Mouse (Mus musculus) kidney, embryonic 16.5 days (tissue): ENCODE data around the gene Nts. TPM values are rescaled to one million over a fixed set of nuclear protein-coding genes. Genes with fewer than 3 reads are reported as not detected.
A peak's percentile ranks its signal among the peaks of the same experiment; 100 is the strongest.

ENCODE experiments used
- ATAC-seq: fragments of 200-750 bp; cut with Nextera tagmentation; 2 replicates; pipeline ENCODE4 v1.8.0; 2017; ENCODE audit warnings: moderate TSS enrichment; ENCODE audit not compliant: low FRiP score, low TSS enrichment
- H3K27ac ChIP-seq: fragments of 300-500 bp; sonication (generic); 2 replicates; pipeline ENCODE4 v1.5.1; 2014; ENCODE audit warnings: low read length
- H3K27me3 ChIP-seq: fragments of 300-500 bp; sonication (generic); 2 replicates; pipeline ENCODE4 v1.6.1; 2014; ENCODE audit warnings: low read length, control low read depth, mixed read lengths; ENCODE audit not compliant: insufficient read depth
- H3K36me3 ChIP-seq: fragments of 300-500 bp; sonication (generic); 2 replicates; pipeline ENCODE4 v1.6.1; 2014; ENCODE audit warnings: low read length, control low read depth, mixed read lengths; ENCODE audit not compliant: insufficient read depth
- H3K4me1 ChIP-seq: fragments of 300-500 bp; sonication (generic); 2 replicates; pipeline ENCODE4 v1.6.1; 2014; ENCODE audit warnings: low read length, control low read depth, mixed read lengths; ENCODE audit not compliant: insufficient read depth
- H3K4me2 ChIP-seq: fragments of 300-500 bp; sonication (generic); replicated peaks from 2 replicates; pipeline ENCODE4 v1.6.1; 2014; ENCODE audit warnings: low read depth, low read length
- H3K4me3 ChIP-seq: fragments of 300-500 bp; sonication (generic); 2 replicates; pipeline ENCODE4 v1.5.1; 2014; ENCODE audit warnings: mild to moderate bottlenecking, low read length
- H3K9ac ChIP-seq: fragments of 300-500 bp; sonication (generic); replicated peaks from 2 replicates; pipeline ENCODE4 v1.6.1; 2014; ENCODE audit warnings: low read length
- H3K9me3 ChIP-seq: fragments of 300-500 bp; sonication (generic); 2 replicates; pipeline ENCODE4 v1.6.1; 2016; ENCODE audit warnings: low read length, control low read depth
- WGBS: fragments of 180-500 bp; shearing (Covaris S2); extraction: QIAGEN DNeasy Blood & Tissue Kit; methylation state at CpG from one replicate; pipeline ENCODE4 v1.1.7; 2014; 5-methylcytosine and 5-hydroxymethylcytosine counted together
- polyA plus RNA-seq: library from polyadenylated mRNA; unstranded; fragments of >200 nt; fragmentation: Nextera tagmentation; extraction: Ambion mirVana; gene quantifications from 2 replicates; pipeline ENCODE4 v1.2.1, GENCODE M21; 2015

The Nts gene
- 12.6 and 13.4 TPM in 2 replicates for polyA plus RNA-seq

GRCm38 (mm10) chr10:102490386-102490785 is at the start of gene Nts:
TSS of gene Nts (minus strand) at chr10:102490486.
- Histone ChIP-seq H3K4me3 (no peak within 1 kb of the TSS), H3K9ac (no peak within 1 kb of the TSS), H3K27me3 (no peaks in the 10 kb centered on the region), H3K4me1 (no peaks in the 10 kb centered on the region), H3K4me2 (no peak within 1 kb of the TSS), H3K27ac (no peak within 1 kb of the TSS), H3K36me3 (no peaks in the 10 kb centered on the region), H3K9me3 (no peaks in the 10 kb centered on the region)
- no peak for ATAC-seq
- WGBS = 28% methylated on average over 3 of the region's 3 CpGs

- Histone ChIP-seq H3K9ac (no peak overlapping the region), H3K4me3 (no peak overlapping the region), H3K27me3 (no peaks in the 10 kb centered on the region), H3K9me3 (no peaks in the 10 kb centered on the region), H3K4me2 (no peak overlapping the region), H3K4me1 (peaks cover 6% of the 10 kb centered on the region; the same call in 1 of the 2 replicates), H3K27ac (no peak overlapping the region), H3K36me3 (no peaks in the 10 kb centered on the region)
- ATAC-seq = peak; percentile 80; the same call in 1 of the 2 replicates
- WGBS = 52% methylated on average over 3 of the region's 3 CpGs
Observed at GRCm38 (mm10) chr10:102527901-102528300, 37.6 kb upstream of the Nts start.

- peaks cover 11% of the 10 kb centered on the region; the same call in 1 of the 2 replicates for H3K4me1 ChIP-seq
- 0% methylated on average over 1 of the region's 1 CpGs for WGBS
- no peaks in the 10 kb centered on the region for H3K36me3 ChIP-seq
- no peak overlapping the region for H3K27ac ChIP-seq
- H3K9me3 ChIP-seq = no peaks in the 10 kb centered on the region
- peak overlapping the region; percentile 32 for H3K4me3 ChIP-seq
- no peak overlapping the region for H3K9ac ChIP-seq
- ATAC-seq = no peak
- H3K4me2 ChIP-seq = peak overlapping the region; percentile 39
- no peaks in the 10 kb centered on the region for H3K27me3 ChIP-seq
Observed at GRCm38 (mm10) chr10:102514159-102514558, 23.9 kb upstream of the Nts start.

GRCm38 (mm10) chr10:102511807-102512461 is 21.6 kb upstream of the Nts start, which contains the start of gene Rassf9:
TSS of gene Rassf9 (plus strand) at chr10:102512222.
- H3K9me3 ChIP-seq = no peaks in the 10 kb centered on the region
- ATAC-seq = peak; percentile 94
- H3K4me3 ChIP-seq = peak within 1 kb of the TSS; percentile 55
- WGBS = 0% methylated on average over 5 of the region's 5 CpGs
- H3K36me3 ChIP-seq = no peaks in the 10 kb centered on the region
- peak within 1 kb of the TSS; percentile 53 for H3K4me2 ChIP-seq
- H3K27me3 ChIP-seq = no peaks in the 10 kb centered on the region
- H3K4me1 ChIP-seq = peaks cover 12% of the 10 kb centered on the region; the same call in 1 of the 2 replicates
- peak within 1 kb of the TSS; percentile 88 for H3K27ac ChIP-seq
- peak within 1 kb of the TSS; percentile 75 for H3K9ac ChIP-seq

- no peak for ATAC-seq
- Histone ChIP-seq H3K4me1 (peaks cover 17% of the 10 kb centered on the region; the same call in 1 of the 2 replicates), H3K4me3 (peak overlapping the region; percentile 55), H3K27me3 (no peaks in the 10 kb centered on the region), H3K27ac (peak overlapping the region; percentile 88), H3K9me3 (no peaks in the 10 kb centered on the region), H3K4me2 (peak overlapping the region; percentile 53), H3K36me3 (no peaks in the 10 kb centered on the region), H3K9ac (no peak overlapping the region; the same call in 1 of the 2 replicates)
- WGBS = 37% methylated on average over 3 of the region's 3 CpGs
Observed at GRCm38 (mm10) chr10:102511461-102511806, 21.1 kb upstream of the Nts start.

- ATAC-seq = no peak
- Histone ChIP-seq H3K4me3 (no peak overlapping the region), H3K4me2 (no peak overlapping the region), H3K36me3 (no peaks in the 10 kb centered on the region), H3K27me3 (no peaks in the 10 kb centered on the region), H3K9me3 (no peaks in the 10 kb centered on the region), H3K9ac (no peak overlapping the region), H3K4me1 (peaks cover 14% of the 10 kb centered on the region; the same call in 1 of the 2 replicates), H3K27ac (no peak overlapping the region)
- 37% methylated on average over 4 of the region's 4 CpGs for WGBS
Observed at GRCm38 (mm10) chr10:102507386-102507785, 17.1 kb upstream of the Nts start.

GRCm38 (mm10) chr10:102498754-102499153 is 8.5 kb upstream of the Nts start:
- peak; percentile 46; the same call in 1 of the 2 replicates for ATAC-seq
- H3K27me3 ChIP-seq = no peaks in the 10 kb centered on the region
- H3K27ac ChIP-seq = no peak overlapping the region
- no peak overlapping the region for H3K9ac ChIP-seq
- no peaks in the 10 kb centered on the region for H3K9me3 ChIP-seq
- no peak overlapping the region for H3K4me2 ChIP-seq
- H3K4me3 ChIP-seq = no peak overlapping the region
- H3K4me1 ChIP-seq = no peaks in the 10 kb centered on the region
- no peaks in the 10 kb centered on the region for H3K36me3 ChIP-seq
- 24% methylated on average over 4 of the region's 4 CpGs for WGBS

- Histone ChIP-seq H3K4me1 (no peaks in the 10 kb centered on the region), H3K36me3 (no peaks in the 10 kb centered on the region), H3K27ac (no peak overlapping the region), H3K4me3 (no peak overlapping the region), H3K4me2 (no peak overlapping the region), H3K9me3 (no peaks in the 10 kb centered on the region), H3K9ac (no peak overlapping the region), H3K27me3 (no peaks in the 10 kb centered on the region)
- WGBS = 14% methylated on average over 3 of the region's 3 CpGs
- no peak for ATAC-seq
Observed at GRCm38 (mm10) chr10:102491792-102492191, 1.5 kb upstream of the Nts start.

GRCm38 (mm10) chr10:102469412-102469811 is 20.9 kb downstream of the Nts start:
- no peak overlapping the region for H3K4me3 ChIP-seq
- no peaks in the 10 kb centered on the region for H3K36me3 ChIP-seq
- 95% methylated on average over 2 of the region's 2 CpGs for WGBS
- no peak for ATAC-seq
- H3K27ac ChIP-seq = no peak overlapping the region
- H3K4me1 ChIP-seq = no peaks in the 10 kb centered on the region
- H3K4me2 ChIP-seq = no peak overlapping the region
- H3K9ac ChIP-seq = no peak overlapping the region
- no peaks in the 10 kb centered on the region for H3K27me3 ChIP-seq
- H3K9me3 ChIP-seq = no peaks in the 10 kb centered on the region

- H3K9me3 ChIP-seq = no peaks in the 10 kb centered on the region
- 10% methylated on average over 7 of the region's 7 CpGs for WGBS
- no peaks in the 10 kb centered on the region for H3K4me1 ChIP-seq
- no peaks in the 10 kb centered on the region for H3K27me3 ChIP-seq
- no peak overlapping the region for H3K27ac ChIP-seq
- no peak overlapping the region for H3K4me2 ChIP-seq
- no peak overlapping the region for H3K4me3 ChIP-seq
- no peaks in the 10 kb centered on the region for H3K36me3 ChIP-seq
- no peak overlapping the region for H3K9ac ChIP-seq
- ATAC-seq = peak; percentile 76
Observed at GRCm38 (mm10) chr10:102451756-102452155, 38.5 kb downstream of the Nts start.
